Mouse (Mus musculus): ENCODE data around the gene Zp1.

- TF ChIP-seq CTCF (IDR thresholded peaks at IDR 0.05; ENCODE audit: insufficient read depth, low read depth, low read length), result no peak
- peak; percentile 66; the same call in 1 of the 2 replicates for TF ChIP-seq POLR2A (IDR thresholded peaks at IDR 0.05; ENCODE audit: insufficient read depth, low read depth, low read length)
Measured at GRCm38 (mm10) chr19:10895016-10895528, 25.4 kb downstream of the Zp1 start, which contains the start of gene Prpf19.
